Mouse (Mus musculus) limb, embryonic 11.5 days (tissue): Measurements from ENCODE around the gene Ube2l6. TPM values are rescaled to one million over a fixed set of nuclear protein-coding genes. Genes with fewer than 3 reads are reported as not detected.

ENCODE experiments used
- ATAC-seq: fragments of 200-750 bp; cut with Nextera tagmentation; 2 replicates; pipeline ENCODE4 v1.8.0; 2017; ENCODE audit warnings: low read depth; ENCODE audit not compliant: insufficient number of reproducible peaks, low FRiP score, low TSS enrichment
- DNase-seq: peaks from one replicate; pipeline ENCODE4 v3.0.0-alpha.2; 2015; ENCODE audit warnings: low spot score
- H3K27ac ChIP-seq: fragments of 300-500 bp; sonication (generic); replicated peaks from 2 replicates; pipeline ENCODE4 v1.5.1; 2014; ENCODE audit warnings: low read depth, mild to moderate bottlenecking, low read length
- H3K27me3 ChIP-seq: fragments of 300-500 bp; sonication (generic); 2 replicates; pipeline ENCODE4 v1.6.1; 2014; ENCODE audit warnings: mild to moderate bottlenecking, low read length, mixed read lengths; ENCODE audit not compliant: control insufficient read depth, insufficient read depth
- H3K36me3 ChIP-seq: fragments of 300-500 bp; sonication (generic); 2 replicates; pipeline ENCODE4 v1.6.1; 2014; ENCODE audit warnings: mild to moderate bottlenecking, low read length, moderate library complexity, mixed read lengths; ENCODE audit not compliant: control insufficient read depth, insufficient read depth
- H3K4me1 ChIP-seq: fragments of 300-500 bp; sonication (generic); 2 replicates; pipeline ENCODE4 v1.6.1; 2014; ENCODE audit warnings: low read length, mixed read lengths; ENCODE audit not compliant: control insufficient read depth, insufficient read depth
- H3K4me2 ChIP-seq: fragments of 300-500 bp; sonication (generic); 2 replicates; pipeline ENCODE4 v1.6.1; 2014; ENCODE audit warnings: low read depth, mild to moderate bottlenecking, moderate library complexity; ENCODE audit not compliant: severe bottlenecking
- H3K4me3 ChIP-seq: fragments of 300-500 bp; sonication (generic); 2 replicates; pipeline ENCODE4 v1.5.1; 2014; ENCODE audit warnings: low read depth, low read length
- H3K9ac ChIP-seq: fragments of 300-500 bp; sonication (generic); 2 replicates; pipeline ENCODE4 v1.6.1; 2014; ENCODE audit warnings: mild to moderate bottlenecking, low read length
- H3K9me3 ChIP-seq: fragments of 300-500 bp; sonication (generic); 2 replicates; pipeline ENCODE4 v1.6.1; 2016; ENCODE audit warnings: low read length; ENCODE audit not compliant: control insufficient read depth
- WGBS: fragments of 180-500 bp; shearing (Covaris S2); extraction: QIAGEN DNeasy Blood & Tissue Kit; methylation state at CpG from one replicate; pipeline ENCODE4 v1.1.7; 2014; 5-methylcytosine and 5-hydroxymethylcytosine counted together
- polyA plus RNA-seq: library from polyadenylated mRNA; unstranded; fragments of >200 nt; fragmentation: Nextera tagmentation; extraction: Ambion mirVana; gene quantifications from 2 replicates; pipeline ENCODE4 v1.2.1, GENCODE M21; 2014

Gene Ube2l6
- polyA plus RNA-seq, 1 experiment from 2014 or later: 23.3 TPM

DNA sequence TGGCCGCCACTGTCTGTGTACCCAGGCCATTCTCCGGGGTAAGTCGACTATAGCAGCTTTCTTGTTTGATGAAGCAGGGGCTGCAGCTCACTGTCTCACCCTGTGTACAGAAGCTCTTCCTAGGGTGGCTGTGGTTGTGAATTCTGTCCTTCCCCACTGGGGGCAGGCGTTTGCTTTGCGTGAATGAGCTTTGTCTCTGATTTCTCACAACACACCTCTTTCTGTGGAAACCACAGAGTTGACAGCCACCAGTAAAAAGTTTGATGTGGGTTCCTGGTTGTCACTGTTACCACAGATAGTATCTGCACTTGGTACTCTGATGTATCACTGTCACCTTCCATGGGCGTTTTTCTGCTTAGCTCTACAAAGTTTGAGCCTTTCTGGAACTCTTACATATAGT, 19.4 kb upstream of the Ube2l6 start:
- WGBS: 62% methylated on average over 6 of the region's 6 CpGs
- no peak for ATAC-seq
- DNase-seq: no peak

GRCm38 (mm10) chr2:84783315-84783714, 15.3 kb upstream of the Ube2l6 start:
- DNase-seq (no peak), ATAC-seq (no peak)
- no peak overlapping the region for H3K4me3 ChIP-seq
- no peak overlapping the region for H3K4me2 ChIP-seq
- H3K9ac ChIP-seq: no peak overlapping the region
- H3K9me3 ChIP-seq: no peaks in the 10 kb centered on the region
- H3K27me3 ChIP-seq: no peaks in the 10 kb centered on the region
- H3K36me3 ChIP-seq: no peaks in the 10 kb centered on the region
- H3K4me1 ChIP-seq: no peaks in the 10 kb centered on the region
- 94% methylated on average over 1 of the region's 1 CpGs for WGBS
- no peak overlapping the region for H3K27ac ChIP-seq

More for the DNA sequence above, 19.4 kb upstream of the Ube2l6 start:
- H3K9me3 ChIP-seq: no peaks in the 10 kb centered on the region
- no peak overlapping the region for H3K27ac ChIP-seq
- no peak overlapping the region for H3K4me2 ChIP-seq
- H3K36me3 ChIP-seq: no peaks in the 10 kb centered on the region
- H3K4me3 ChIP-seq: no peak overlapping the region
- H3K27me3 ChIP-seq: no peaks in the 10 kb centered on the region
- H3K9ac ChIP-seq: no peak overlapping the region
- H3K4me1 ChIP-seq: peaks cover 4% of the 10 kb centered on the region; the same call in 1 of the 2 replicates

DNA sequence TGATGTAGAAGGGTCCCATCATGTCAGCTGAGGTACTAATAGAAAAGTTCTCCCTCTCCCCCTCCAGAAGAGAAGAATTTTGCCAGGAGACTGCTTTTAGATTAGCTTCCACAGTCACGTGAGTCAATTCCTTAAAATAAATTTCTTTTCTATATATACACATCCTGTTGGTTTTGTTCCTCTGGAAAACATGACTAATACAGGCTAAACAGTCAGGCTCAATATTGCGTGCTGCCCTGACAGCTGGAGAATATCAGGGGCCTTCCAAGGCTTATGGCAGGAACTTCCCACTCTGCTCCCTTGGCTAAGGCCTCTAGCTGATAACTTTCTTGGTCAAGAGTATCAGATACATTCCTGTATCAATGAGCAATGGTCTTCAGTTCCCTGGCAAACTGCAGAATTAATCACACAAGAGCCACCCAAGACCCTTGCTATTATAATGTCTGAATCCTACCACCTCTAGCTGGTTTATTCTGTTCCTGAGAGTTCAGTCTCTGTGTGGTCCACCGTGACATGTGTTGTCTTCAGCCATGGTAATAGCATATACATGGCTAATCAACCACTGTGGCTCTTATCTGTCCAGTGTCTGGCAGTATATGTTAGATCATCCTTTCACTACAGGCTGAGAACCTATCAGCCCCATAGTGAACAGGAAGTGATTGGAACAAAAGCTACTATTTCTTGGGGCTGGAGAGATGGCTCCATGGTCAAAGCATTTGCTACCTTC, 14.6 kb upstream of the Ube2l6 start:
- Histone ChIP-seq H3K9me3 (no peaks in the 10 kb centered on the region), H3K36me3 (no peaks in the 10 kb centered on the region), H3K4me1 (no peaks in the 10 kb centered on the region), H3K4me2 (no peak overlapping the region), H3K27ac (no peak overlapping the region), H3K9ac (no peak overlapping the region), H3K4me3 (no peak overlapping the region), H3K27me3 (no peaks in the 10 kb centered on the region)
- DNase-seq (no peak), ATAC-seq (no peak)
- 88% methylated on average over 3 of the region's 3 CpGs for WGBS

GRCm38 (mm10) chr2:84788316-84788715, 10.3 kb upstream of the Ube2l6 start:
- Histone ChIP-seq H3K4me3 (no peak overlapping the region), H3K4me2 (no peak overlapping the region), H3K36me3 (no peaks in the 10 kb centered on the region), H3K9me3 (no peaks in the 10 kb centered on the region), H3K9ac (no peak overlapping the region), H3K27me3 (no peaks in the 10 kb centered on the region), H3K27ac (no peak overlapping the region), H3K4me1 (no peaks in the 10 kb centered on the region)
- ATAC-seq: no peak
- DNase-seq: no peak
- WGBS: 92% methylated on average over 3 of the region's 3 CpGs

DNA sequence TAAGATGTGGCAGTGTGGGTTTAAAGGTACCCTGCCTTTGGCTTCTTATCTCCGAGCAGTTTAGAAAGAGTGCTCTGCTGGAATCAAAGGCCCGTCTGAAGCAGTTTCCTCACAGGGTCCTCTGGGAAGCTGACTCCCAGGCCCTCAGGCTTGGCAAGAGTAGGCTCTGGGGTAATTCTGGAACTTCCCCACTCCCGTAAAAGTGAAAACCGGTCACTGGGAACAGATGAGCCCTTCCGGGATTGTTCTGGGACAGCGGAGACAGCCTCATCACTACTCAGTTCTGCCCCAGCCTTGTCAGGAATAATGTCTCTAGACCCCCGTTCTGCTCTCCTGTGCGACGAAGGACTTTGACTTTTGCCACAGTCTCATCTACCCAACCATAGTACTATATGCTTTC, 8.2 kb upstream of the Ube2l6 start:
- Histone ChIP-seq H3K4me2 (no peak overlapping the region), H3K9ac (no peak overlapping the region), H3K9me3 (no peaks in the 10 kb centered on the region), H3K36me3 (no peaks in the 10 kb centered on the region), H3K4me3 (no peak overlapping the region), H3K4me1 (no peaks in the 10 kb centered on the region), H3K27ac (no peak overlapping the region), H3K27me3 (no peaks in the 10 kb centered on the region)
- WGBS: 50% methylated on average over 9 of the region's 9 CpGs
- DNase-seq (no peak), ATAC-seq (no peak)

- Histone ChIP-seq H3K4me1 (no peaks in the 10 kb centered on the region), H3K36me3 (no peaks in the 10 kb centered on the region), H3K27ac (no peak overlapping the region), H3K9me3 (no peaks in the 10 kb centered on the region), H3K4me2 (no peak overlapping the region), H3K9ac (no peak overlapping the region), H3K27me3 (no peaks in the 10 kb centered on the region), H3K4me3 (no peak overlapping the region)
- no peak for ATAC-seq
- no peak for DNase-seq
- WGBS: 87% methylated on average over 3 of the region's 3 CpGs
These were observed 6.1 kb upstream of the Ube2l6 start for GRCm38 (mm10) chr2:84792516-84792915.

DNA sequence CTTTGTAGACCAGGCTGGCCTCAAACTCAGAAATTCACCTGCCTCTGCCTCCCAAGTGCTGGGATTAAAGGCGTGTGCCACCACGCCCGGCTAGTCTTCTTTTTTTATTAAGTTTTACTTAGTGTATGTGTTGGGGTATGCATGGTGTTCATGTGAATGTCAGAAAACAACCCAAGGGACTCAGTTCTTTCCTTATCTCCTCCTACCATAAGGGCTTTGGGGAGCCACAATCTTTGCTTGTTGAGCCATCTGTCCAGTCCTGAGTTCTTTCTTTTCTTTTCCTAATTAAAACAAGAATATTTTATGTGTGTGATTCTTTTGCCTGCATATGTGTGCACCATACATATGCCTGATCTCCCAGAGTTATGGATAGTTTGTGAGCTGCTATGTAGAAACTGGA, 5.5 kb upstream of the Ube2l6 start:
- no peak overlapping the region for H3K4me2 ChIP-seq
- H3K36me3 ChIP-seq: no peaks in the 10 kb centered on the region
- H3K9ac ChIP-seq: no peak overlapping the region
- H3K27ac ChIP-seq: no peak overlapping the region
- H3K27me3 ChIP-seq: no peaks in the 10 kb centered on the region
- WGBS: 96% methylated on average over 3 of the region's 3 CpGs
- H3K9me3 ChIP-seq: no peaks in the 10 kb centered on the region
- ATAC-seq: no peak
- H3K4me3 ChIP-seq: no peak overlapping the region
- no peak for DNase-seq
- H3K4me1 ChIP-seq: no peaks in the 10 kb centered on the region

DNA sequence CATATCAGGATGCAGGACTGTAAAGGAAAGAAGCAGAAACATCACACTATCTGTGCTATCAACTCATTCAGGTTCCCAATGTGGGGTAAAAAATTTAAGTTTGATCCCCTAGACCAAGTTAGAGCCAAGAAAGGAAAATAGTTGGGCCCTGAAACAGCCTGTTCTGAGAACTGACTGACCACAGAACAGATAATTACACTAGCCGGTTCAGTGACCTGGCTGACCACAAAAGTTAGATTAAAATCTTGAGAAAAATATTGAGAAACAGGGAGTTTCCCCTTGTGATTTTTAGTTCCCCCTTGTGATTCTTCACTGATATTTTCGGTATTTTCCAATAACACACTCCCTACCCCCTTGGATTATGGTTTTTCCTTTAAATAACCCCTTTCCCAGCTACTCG, 4.8 kb upstream of the Ube2l6 start:
- H3K27me3 ChIP-seq: no peaks in the 10 kb centered on the region
- H3K4me3 ChIP-seq: no peak overlapping the region
- WGBS: 89% methylated on average over 3 of the region's 3 CpGs
- no peak for ATAC-seq
- H3K4me1 ChIP-seq: no peaks in the 10 kb centered on the region
- no peak overlapping the region for H3K4me2 ChIP-seq
- no peaks in the 10 kb centered on the region for H3K9me3 ChIP-seq
- H3K27ac ChIP-seq: no peak overlapping the region
- DNase-seq: no peak
- no peak overlapping the region for H3K9ac ChIP-seq
- H3K36me3 ChIP-seq: no peaks in the 10 kb centered on the region
